Mouse (Mus musculus) heart, adult 2 months (tissue): Measurements from ENCODE around the gene Eif4e3.

Experiments
- EP300 ChIP-seq: fragments of 200-500 bp; IDR thresholded peaks from 2 replicates; pipeline ENCODE4 v1.6.1; 2011; ENCODE audit warnings: low read depth, low read length, control low read depth; ENCODE audit not compliant: insufficient read depth
- POLR2A ChIP-seq: fragments of 200-500 bp; IDR thresholded peaks from 2 replicates; pipeline ENCODE4 v1.6.1; 2011; ENCODE audit warnings: mild to moderate bottlenecking, low read depth, low read length, control low read depth; ENCODE audit not compliant: insufficient read depth

DNA sequence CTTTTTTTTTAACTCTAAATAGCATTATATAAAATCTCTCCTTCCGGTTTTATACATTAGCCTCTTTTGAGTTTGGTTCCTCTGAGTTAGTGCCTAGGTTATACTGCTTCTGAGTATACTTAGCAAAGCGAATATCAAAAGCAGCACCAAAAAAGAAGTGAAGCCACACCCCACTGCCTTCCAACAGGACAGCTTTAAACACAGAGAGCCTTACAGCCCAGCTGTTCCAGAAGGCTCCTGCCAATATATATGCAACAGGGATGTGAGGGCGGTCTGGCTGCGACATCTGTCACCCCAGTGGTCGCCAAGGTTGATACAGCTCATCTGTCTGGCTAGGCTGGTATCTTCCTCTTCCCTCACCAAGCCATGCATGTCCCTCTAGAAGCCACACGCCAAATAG is 90.9 kb downstream of the Eif4e3 start:
- TF ChIP-seq POLR2A, result no peak
- no peak for TF ChIP-seq EP300
